Mouse (Mus musculus): ENCODE measurements around the gene Tm4sf4.

DNA sequence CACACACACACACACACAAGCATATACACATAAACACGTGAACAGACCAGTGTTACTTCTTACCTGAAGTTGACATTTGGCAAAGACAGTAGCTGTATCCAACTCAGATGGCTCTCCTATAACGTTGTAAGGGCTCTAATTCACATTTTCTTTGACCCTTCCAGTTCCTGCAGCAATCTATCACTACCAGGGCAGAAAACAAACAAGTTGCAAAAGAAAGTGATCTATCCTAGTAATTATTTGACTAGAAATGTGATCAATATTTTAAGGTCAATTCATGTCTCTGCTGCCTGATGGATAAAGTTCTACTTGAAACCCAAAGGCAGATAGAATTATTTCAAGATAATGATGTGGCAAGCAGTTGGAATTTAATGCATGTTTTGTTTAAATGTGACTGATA, 37.5 kb upstream of the Tm4sf4 start:
- TF ChIP-seq CTCF (IDR thresholded peaks at IDR 0.05; ENCODE audit: borderline replicate concordance, control insufficient read depth, extremely low read depth, insufficient read depth, low read length, poor library complexity): no peak
- TF ChIP-seq POLR2A (IDR thresholded peaks at IDR 0.05; ENCODE audit: control insufficient read depth, extremely low read depth, insufficient read depth, low read length, poor library complexity): no peak
